Mouse (Mus musculus): ENCODE data around the gene Cks2. TPM values are rescaled to one million over a fixed set of nuclear protein-coding genes. Genes with fewer than 3 reads are reported as not detected.
A peak's percentile ranks its signal among the peaks of the same experiment; 100 is the strongest.

The Cks2 gene
- 283 and 304 TPM in 2 replicates for polyA plus RNA-seq (2016; fragmentation: Nextera tagmentation; extraction: Ambion mirVana)

- Histone ChIP-seq H3K4me2 (replicated peaks) (peak within 1 kb of the TSS; percentile 72), H3K27ac (peak within 1 kb of the TSS; percentile 75), H3K9me3 (no peaks in the 10 kb centered on the region), H3K9ac (peak within 1 kb of the TSS; percentile 87), H3K36me3 (no peaks in the 10 kb centered on the region), H3K4me3 (peak within 1 kb of the TSS; percentile 89), H3K27me3 (no peaks in the 10 kb centered on the region), H3K4me1 (peaks cover 21% of the 10 kb centered on the region)
- under 1% methylated on average over 83 of the region's 83 CpGs for WGBS
- ATAC-seq (ENCODE audit: insufficient number of reproducible peaks, insufficient read depth, low FRiP score, low TSS enrichment), result peak; percentile 95
Observed at GRCm38 (mm10) chr13:51644829-51645789, at the start of gene Cks2. Gene Cks2, plus strand, starts transcription at chr13:51645232.

GRCm38 (mm10) chr13:51595404-51595803, 49.6 kb upstream of the Cks2 start:
- no peaks in the 10 kb centered on the region for H3K9me3 ChIP-seq
- H3K27me3 ChIP-seq, result peaks cover 18% of the 10 kb centered on the region
- H3K4me2 ChIP-seq (replicated peaks), result peak overlapping the region; percentile 96; the same call in 1 of the 2 replicates
- H3K36me3 ChIP-seq, result no peaks in the 10 kb centered on the region
- no peak overlapping the region for H3K4me3 ChIP-seq
- no peak for ATAC-seq (ENCODE audit: insufficient number of reproducible peaks, insufficient read depth, low FRiP score, low TSS enrichment)
- no peak overlapping the region for H3K9ac ChIP-seq
- H3K27ac ChIP-seq, result no peak overlapping the region
- 41% methylated on average over 11 of the region's 11 CpGs for WGBS
- H3K4me1 ChIP-seq, result peaks cover 5% of the 10 kb centered on the region; the same call in 1 of the 2 replicates

GRCm38 (mm10) chr13:51598063-51598462, 47.0 kb upstream of the Cks2 start:
- Histone ChIP-seq H3K27ac (no peak overlapping the region), H3K4me3 (no peak overlapping the region), H3K36me3 (no peaks in the 10 kb centered on the region), H3K9ac (no peak overlapping the region), H3K9me3 (no peaks in the 10 kb centered on the region), H3K27me3 (peaks cover 18% of the 10 kb centered on the region), H3K4me1 (peaks cover 8% of the 10 kb centered on the region; the same call in 1 of the 2 replicates), H3K4me2 (replicated peaks) (no peak overlapping the region)
- WGBS, result 77% methylated on average over 2 of the region's 2 CpGs
- no peak for ATAC-seq (ENCODE audit: insufficient number of reproducible peaks, insufficient read depth, low FRiP score, low TSS enrichment)

DNA sequence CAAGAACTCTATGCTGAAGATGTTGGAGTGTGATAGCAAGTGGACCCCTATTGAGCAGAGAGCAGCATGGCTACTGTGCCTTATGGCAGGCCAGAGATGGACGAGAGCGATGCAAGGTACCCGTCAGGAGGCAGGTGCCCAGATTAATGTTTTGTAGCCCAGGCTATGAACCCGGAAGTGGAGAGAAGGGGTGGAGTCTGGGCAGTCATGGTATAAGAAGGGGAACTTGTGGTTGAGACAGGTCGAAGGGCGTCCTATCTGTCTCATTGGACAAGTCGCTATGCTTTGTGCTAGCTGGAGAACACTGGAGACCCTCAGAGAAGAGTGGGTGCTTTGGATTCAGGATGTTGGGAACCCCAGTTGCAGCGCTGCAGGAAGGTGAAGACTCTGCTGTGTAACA, 44.9 kb upstream of the Cks2 start:
- 91% methylated on average over 8 of the region's 8 CpGs for WGBS
- Histone ChIP-seq H3K4me3 (no peak overlapping the region), H3K27ac (no peak overlapping the region), H3K9me3 (no peaks in the 10 kb centered on the region), H3K27me3 (0 out of 2 replicates have a peak, but pooled peaks cover 4% of the 10 kb centered on the region), H3K36me3 (no peaks in the 10 kb centered on the region), H3K4me1 (peaks cover 10% of the 10 kb centered on the region), H3K4me2 (replicated peaks) (no peak overlapping the region), H3K9ac (no peak overlapping the region)
- no peak for ATAC-seq (ENCODE audit: insufficient number of reproducible peaks, insufficient read depth, low FRiP score, low TSS enrichment)

DNA sequence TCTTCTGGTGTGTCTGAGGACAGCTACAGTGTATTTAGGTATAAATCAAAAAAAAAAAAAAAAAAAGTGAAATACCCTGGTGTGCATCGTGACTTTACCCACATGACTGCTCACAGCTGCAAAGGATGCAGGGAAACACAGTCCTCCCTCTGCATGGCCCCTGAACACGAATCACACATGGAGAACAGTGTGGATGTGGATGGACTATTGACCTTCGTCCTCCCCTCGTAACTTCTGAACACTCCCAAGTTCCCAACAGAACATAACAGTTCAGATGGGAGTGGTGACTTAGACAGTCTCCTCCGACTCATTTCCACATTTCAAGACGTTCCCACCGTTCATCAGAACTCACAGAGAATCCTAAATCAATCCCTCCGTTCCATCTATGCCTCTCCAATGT, 42.3 kb upstream of the Cks2 start:
- no peaks in the 10 kb centered on the region for H3K9me3 ChIP-seq
- peaks cover 10% of the 10 kb centered on the region for H3K4me1 ChIP-seq
- H3K4me2 ChIP-seq (replicated peaks), result peak overlapping the region; percentile 39
- no peak overlapping the region for H3K27ac ChIP-seq
- WGBS, result 73% methylated on average over 8 of the region's 8 CpGs
- no peak overlapping the region for H3K4me3 ChIP-seq
- no peak for ATAC-seq (ENCODE audit: insufficient number of reproducible peaks, insufficient read depth, low FRiP score, low TSS enrichment)
- H3K9ac ChIP-seq, result no peak overlapping the region
- H3K36me3 ChIP-seq, result no peaks in the 10 kb centered on the region
- no peaks in the 10 kb centered on the region for H3K27me3 ChIP-seq

- H3K27me3 ChIP-seq, result no peaks in the 10 kb centered on the region
- H3K27ac ChIP-seq, result no peak overlapping the region
- WGBS, result 17% methylated on average over 16 of the region's 16 CpGs
- no peaks in the 10 kb centered on the region for H3K36me3 ChIP-seq
- no peaks in the 10 kb centered on the region for H3K9me3 ChIP-seq
- peak overlapping the region; percentile 39 for H3K4me2 ChIP-seq (replicated peaks)
- peak overlapping the region; percentile 11; the same call in 1 of the 2 replicates for H3K4me3 ChIP-seq
- peaks cover 10% of the 10 kb centered on the region for H3K4me1 ChIP-seq
- 0 out of 2 replicates have a peak, but pooled peaks have one; percentile 56 for ATAC-seq (ENCODE audit: insufficient number of reproducible peaks, insufficient read depth, low FRiP score, low TSS enrichment)
- no peak overlapping the region for H3K9ac ChIP-seq
Observed at GRCm38 (mm10) chr13:51603221-51603893, 41.7 kb upstream of the Cks2 start.

DNA sequence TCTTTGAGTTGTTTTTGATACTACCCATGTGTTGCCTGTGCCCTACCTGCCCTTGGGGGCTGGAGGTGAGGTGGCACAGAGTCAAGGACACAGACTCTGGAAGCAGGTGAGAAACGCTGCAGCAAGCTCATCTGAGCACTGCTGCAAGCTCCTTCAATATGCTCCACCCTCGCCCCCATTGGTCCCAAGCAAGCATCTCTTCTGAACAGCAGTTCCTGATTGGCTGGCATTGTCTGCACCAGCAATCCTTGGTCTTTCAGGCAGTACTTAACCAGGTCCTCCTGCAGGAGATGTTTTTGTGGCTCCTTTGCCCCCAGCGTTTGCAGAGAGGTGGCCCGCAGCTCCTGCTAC, 41.2 kb upstream of the Cks2 start:
- no peak for ATAC-seq (ENCODE audit: insufficient number of reproducible peaks, insufficient read depth, low FRiP score, low TSS enrichment)
- Histone ChIP-seq H3K4me2 (replicated peaks) (peak overlapping the region; percentile 39), H3K27ac (no peak overlapping the region), H3K36me3 (no peaks in the 10 kb centered on the region), H3K9ac (no peak overlapping the region), H3K4me1 (peaks cover 10% of the 10 kb centered on the region), H3K9me3 (no peaks in the 10 kb centered on the region), H3K27me3 (no peaks in the 10 kb centered on the region), H3K4me3 (no peak overlapping the region)
- WGBS, result 47% methylated on average over 4 of the region's 4 CpGs

- Histone ChIP-seq H3K4me2 (replicated peaks) (no peak overlapping the region), H3K27ac (no peak overlapping the region), H3K27me3 (no peaks in the 10 kb centered on the region), H3K4me1 (peaks cover 4% of the 10 kb centered on the region; the same call in 1 of the 2 replicates), H3K9me3 (no peaks in the 10 kb centered on the region), H3K36me3 (no peaks in the 10 kb centered on the region), H3K4me3 (no peak overlapping the region), H3K9ac (no peak overlapping the region)
- WGBS, result 97% methylated on average over 7 of the region's 7 CpGs
- no peak for ATAC-seq (ENCODE audit: insufficient number of reproducible peaks, insufficient read depth, low FRiP score, low TSS enrichment)
Observed at GRCm38 (mm10) chr13:51609231-51609630, 35.8 kb upstream of the Cks2 start.

DNA sequence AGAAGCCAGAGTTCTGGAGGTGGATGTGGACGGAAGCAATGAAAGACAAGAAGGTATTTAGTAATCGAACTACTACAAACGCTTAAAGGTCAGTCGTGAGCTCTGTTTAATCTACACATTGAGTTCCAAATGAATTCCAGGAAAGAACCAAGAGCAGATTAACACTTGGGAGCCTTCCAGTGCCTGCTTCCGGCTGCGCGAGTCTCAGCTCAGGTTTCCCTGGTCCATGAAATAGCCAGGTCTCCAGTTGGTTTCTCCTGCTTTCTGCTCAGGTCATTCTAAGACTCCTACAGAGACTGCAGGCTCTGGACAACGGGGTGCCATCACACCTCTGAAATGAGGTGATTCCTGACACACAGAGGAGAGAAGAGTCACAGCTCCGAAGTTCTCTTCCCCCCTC, 34.0 kb upstream of the Cks2 start:
- Histone ChIP-seq H3K27me3 (no peaks in the 10 kb centered on the region), H3K27ac (no peak overlapping the region), H3K9me3 (no peaks in the 10 kb centered on the region), H3K4me1 (peaks cover 7% of the 10 kb centered on the region; the same call in 1 of the 2 replicates), H3K36me3 (no peaks in the 10 kb centered on the region), H3K4me3 (no peak overlapping the region), H3K4me2 (replicated peaks) (peak overlapping the region; percentile 26; the same call in 1 of the 2 replicates), H3K9ac (no peak overlapping the region)
- ATAC-seq (ENCODE audit: insufficient number of reproducible peaks, insufficient read depth, low FRiP score, low TSS enrichment), result no peak
- WGBS, result 21% methylated on average over 9 of the region's 9 CpGs

DNA sequence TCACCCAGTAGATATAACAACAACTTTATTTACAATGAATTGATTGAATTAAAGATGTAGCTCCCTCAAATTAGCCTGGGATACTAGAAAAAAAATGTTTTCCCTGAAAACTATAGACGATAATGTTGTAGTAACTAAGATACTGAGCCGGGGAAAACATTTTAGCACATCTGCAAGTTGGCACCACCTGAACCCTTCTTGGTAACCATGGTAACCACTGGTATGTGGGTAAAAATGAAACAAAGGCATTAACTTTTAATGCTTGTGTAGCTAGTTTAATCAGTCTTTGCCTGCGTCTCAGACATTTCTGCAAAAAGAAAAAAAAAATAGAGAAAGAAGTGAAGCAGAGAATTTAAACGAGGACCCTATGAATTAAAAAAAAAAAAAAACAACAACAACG, 33.5 kb upstream of the Cks2 start:
- 48% methylated on average over 5 of the region's 5 CpGs for WGBS
- H3K4me1 ChIP-seq, result peaks cover 11% of the 10 kb centered on the region; the same call in 1 of the 2 replicates
- H3K9ac ChIP-seq, result no peak overlapping the region
- no peaks in the 10 kb centered on the region for H3K27me3 ChIP-seq
- H3K36me3 ChIP-seq, result no peaks in the 10 kb centered on the region
- no peak for ATAC-seq (ENCODE audit: insufficient number of reproducible peaks, insufficient read depth, low FRiP score, low TSS enrichment)
- H3K4me3 ChIP-seq, result no peak overlapping the region
- no peaks in the 10 kb centered on the region for H3K9me3 ChIP-seq
- H3K4me2 ChIP-seq (replicated peaks), result peak overlapping the region; percentile 26; the same call in 1 of the 2 replicates
- H3K27ac ChIP-seq, result no peak overlapping the region

DNA sequence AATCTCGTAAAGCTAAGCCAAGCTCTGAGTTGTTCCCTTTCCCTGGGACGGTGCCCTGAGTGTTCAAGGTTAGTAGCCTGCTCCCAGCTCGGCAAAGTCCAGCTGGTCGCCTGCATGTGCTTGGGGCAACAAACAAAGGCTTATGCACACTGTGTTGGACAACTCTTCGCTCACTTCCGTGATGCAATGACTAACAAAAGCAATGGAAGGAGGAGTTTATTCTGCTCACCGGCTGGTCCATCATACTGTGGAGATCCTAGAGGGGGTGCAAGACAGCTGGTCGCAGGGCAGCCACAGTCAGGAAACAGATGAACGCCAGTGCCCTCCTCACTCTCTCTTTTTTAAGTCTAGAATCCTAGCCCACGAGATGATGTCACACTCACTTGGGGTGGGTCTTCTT, 29.2 kb upstream of the Cks2 start:
- ATAC-seq (ENCODE audit: insufficient number of reproducible peaks, insufficient read depth, low FRiP score, low TSS enrichment), result no peak
- Histone ChIP-seq H3K4me3 (no peak overlapping the region), H3K27ac (no peak overlapping the region), H3K9me3 (no peaks in the 10 kb centered on the region), H3K4me2 (replicated peaks) (no peak overlapping the region), H3K27me3 (no peaks in the 10 kb centered on the region), H3K36me3 (no peaks in the 10 kb centered on the region), H3K9ac (no peak overlapping the region), H3K4me1 (peaks cover 11% of the 10 kb centered on the region; the same call in 1 of the 2 replicates)
- WGBS, result 49% methylated on average over 10 of the region's 10 CpGs

Data from embryonic facial prominence, embryonic 12.5 days (tissue).